Mouse (Mus musculus) ES-E14 (cell line): ENCODE results near the gene Gsx2.

Experiments used
- CHD2 ChIP-seq: IDR thresholded peaks from 2 replicates; pipeline ENCODE4 v1.6.1; 2014; ENCODE audit warnings: mild to moderate bottlenecking, low read depth, low read length, inconsistent platforms
- HCFC1 ChIP-seq: IDR thresholded peaks from 2 replicates; pipeline ENCODE4 v1.6.1; 2012; ENCODE audit warnings: low read length, inconsistent platforms, borderline replicate concordance; ENCODE audit not compliant: insufficient read depth
- MAFK ChIP-seq: IDR thresholded peaks from 2 replicates; pipeline ENCODE4 v1.6.1; 2014; ENCODE audit warnings: mild to moderate bottlenecking, low read depth, low read length, inconsistent platforms; ENCODE audit not compliant: insufficient read depth
- ZNF384 ChIP-seq: IDR thresholded peaks from 2 replicates; pipeline ENCODE4 v1.6.1; 2012; ENCODE audit warnings: low read depth, low read length, inconsistent platforms

DNA sequence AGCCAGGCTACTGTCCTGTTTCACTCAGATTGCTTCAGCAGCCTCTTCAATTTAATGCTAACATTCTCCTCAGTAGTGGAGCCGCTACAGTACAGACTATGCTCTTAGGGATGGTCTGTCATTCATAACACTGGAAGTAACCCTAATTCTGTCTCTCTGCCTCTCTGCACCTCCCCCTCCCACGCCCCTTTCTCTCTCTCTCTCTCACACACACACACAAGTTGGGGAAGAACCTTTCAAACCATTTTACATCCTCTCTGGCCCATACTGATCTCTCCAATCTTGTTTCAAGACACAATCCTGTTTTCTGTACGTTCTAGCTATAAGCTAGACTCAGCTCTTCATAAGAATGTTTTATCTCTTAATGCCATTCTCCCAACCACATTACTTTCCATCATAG lies 39.9 kb upstream of the Gsx2 start:
- no peak for TF ChIP-seq HCFC1
- TF ChIP-seq ZNF384, result no peak
- TF ChIP-seq CHD2, result no peak
- no peak for TF ChIP-seq MAFK
